Mouse (Mus musculus): ENCODE results near the gene Uvssa. TPM values are rescaled to one million over a fixed set of nuclear protein-coding genes. Genes with fewer than 3 reads are reported as not detected.

Uvssa gene
- total and polyA plus RNA-seq, 3 experiments, result 1.9 to 21.5 (median 7.5) TPM

DNA sequence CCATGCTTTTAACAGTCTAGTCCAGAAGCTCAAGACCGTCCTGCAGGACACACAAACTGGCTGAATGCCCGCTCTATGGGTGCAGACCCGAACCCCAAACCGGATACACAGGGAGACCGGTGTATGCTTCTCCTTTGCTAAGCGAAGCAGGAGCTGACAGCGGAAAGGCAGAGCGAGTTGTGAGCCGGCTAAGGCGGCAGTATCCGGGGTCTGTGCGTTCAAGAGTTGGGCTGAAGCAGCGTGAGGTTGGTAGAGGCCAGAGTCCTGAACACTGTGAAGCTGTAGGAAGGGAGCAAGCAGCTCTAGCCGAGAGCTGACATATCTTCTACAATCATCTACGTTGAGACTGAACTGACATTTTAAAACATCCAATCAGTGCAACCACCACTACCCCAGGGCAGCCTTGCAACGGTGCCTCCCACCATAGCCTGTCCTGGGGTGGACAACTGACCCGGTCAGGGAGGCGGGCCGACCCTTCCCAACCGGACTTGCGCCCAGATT, 498 bp upstream of the Uvssa start:
- ATAC-seq (ENCODE audit: extremely low read depth, insufficient number of reproducible peaks, low FRiP score, poor library complexity, severe bottlenecking) (no peak), DNase-seq (ENCODE audit: low spot score) (peak; percentile 12)
- Histone ChIP-seq H3K27me3 (ENCODE audit: insufficient read depth, low read length) (no peaks in the 10 kb centered on the region), H3K4me1 (ENCODE audit: insufficient read depth, low read depth, low read length) (peaks cover 14% of the 10 kb centered on the region), H3K9me3 (replicated peaks) (no peaks in the 10 kb centered on the region), H3K4me3 (ENCODE audit: low read depth, low read length) (peak overlapping the region; percentile 83), H3K36me3 (replicated peaks) (peaks cover 47% of the 10 kb centered on the region)
- TF ChIP-seq GATA1 (IDR thresholded peaks at IDR 0.05; ENCODE audit: borderline replicate concordance, low read length) (no peak), CTCF (IDR thresholded peaks at IDR 0.05; ENCODE audit: low read depth, low read length) (no peak), POLR2AphosphoS5 (IDR thresholded peaks at IDR 0.05; ENCODE audit: insufficient replicate concordance, low read depth, low read length) (no peak), TAL1 (conservative IDR thresholded peaks at IDR 0.05; ENCODE audit: low read depth, low read length) (no peak), GATA2 (IDR thresholded peaks at IDR 0.05; ENCODE audit: borderline replicate concordance, low read depth, low read length) (no peak)

DNA sequence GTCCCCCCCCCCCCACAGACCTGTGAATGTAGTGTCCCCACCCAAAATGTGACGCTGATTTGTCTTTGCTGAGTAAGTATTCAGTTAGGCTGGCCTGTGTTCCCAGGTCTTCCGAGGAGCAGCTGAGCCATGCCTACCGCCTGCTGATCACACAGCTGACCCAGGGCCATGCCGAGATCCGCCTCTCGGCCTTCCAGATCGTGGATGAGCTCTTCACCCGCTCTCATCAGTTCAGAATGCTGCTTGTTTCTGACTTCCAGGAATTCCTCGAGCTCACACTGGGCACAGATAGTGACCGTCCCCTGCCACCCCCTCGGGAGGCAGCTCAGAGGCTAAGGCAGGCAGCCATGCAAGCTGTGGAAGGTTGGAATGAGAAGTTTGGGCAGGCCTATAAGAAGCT, 9.2 kb downstream of the Uvssa start:
- Histone ChIP-seq H3K4me1 (ENCODE audit: insufficient read depth, low read depth, low read length) (no peaks in the 10 kb centered on the region), H3K4me3 (ENCODE audit: low read depth, low read length) (no peak overlapping the region), H3K27me3 (ENCODE audit: insufficient read depth, low read length) (no peaks in the 10 kb centered on the region), H3K36me3 (replicated peaks) (peaks cover 86% of the 10 kb centered on the region), H3K9me3 (replicated peaks) (no peaks in the 10 kb centered on the region)
- TF ChIP-seq POLR2AphosphoS5 (IDR thresholded peaks at IDR 0.05; ENCODE audit: insufficient replicate concordance, low read depth, low read length), result no peak
- no peak for TF ChIP-seq TAL1 (conservative IDR thresholded peaks at IDR 0.05; ENCODE audit: low read depth, low read length)
- TF ChIP-seq GATA2 (IDR thresholded peaks at IDR 0.05; ENCODE audit: borderline replicate concordance, low read depth, low read length), result no peak
- no peak for TF ChIP-seq CTCF (IDR thresholded peaks at IDR 0.05; ENCODE audit: low read depth, low read length)
- no peak for TF ChIP-seq GATA1 (IDR thresholded peaks at IDR 0.05; ENCODE audit: borderline replicate concordance, low read length)
- DNase-seq (ENCODE audit: low spot score) (no peak), ATAC-seq (ENCODE audit: extremely low read depth, insufficient number of reproducible peaks, low FRiP score, poor library complexity, severe bottlenecking) (no peak)

DNA sequence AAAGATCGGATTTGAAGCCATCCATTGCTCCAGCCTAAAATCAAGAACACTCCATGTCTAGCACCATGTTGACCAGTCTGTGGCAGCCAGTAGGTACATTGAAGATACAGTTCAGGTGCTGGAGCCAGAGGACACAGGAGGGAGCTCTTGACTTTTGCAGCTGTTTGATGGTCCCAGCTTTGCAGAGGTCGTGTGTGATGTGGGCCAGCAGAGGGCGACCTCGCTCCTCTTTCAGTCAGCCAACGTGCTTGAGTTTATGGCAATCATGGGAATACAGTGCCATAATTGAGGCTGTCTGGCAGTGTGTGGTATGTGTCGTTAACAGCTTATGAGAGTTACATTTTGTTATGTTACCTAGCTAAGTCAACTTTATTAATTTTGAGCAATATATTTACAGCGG, 15.5 kb downstream of the Uvssa start:
- TF ChIP-seq CTCF (IDR thresholded peaks at IDR 0.05; ENCODE audit: low read depth, low read length), result peak; percentile 89
- no peak for TF ChIP-seq GATA1 (IDR thresholded peaks at IDR 0.05; ENCODE audit: borderline replicate concordance, low read length)
- no peaks in the 10 kb centered on the region for H3K9me3 ChIP-seq (replicated peaks)
- H3K27me3 ChIP-seq (ENCODE audit: insufficient read depth, low read length), result no peaks in the 10 kb centered on the region
- peaks cover 5% of the 10 kb centered on the region; the same call in 1 of the 2 replicates for H3K4me1 ChIP-seq (ENCODE audit: insufficient read depth, low read depth, low read length)
- peak; percentile 49 for ATAC-seq (ENCODE audit: extremely low read depth, insufficient number of reproducible peaks, low FRiP score, poor library complexity, severe bottlenecking)
- H3K4me3 ChIP-seq (ENCODE audit: low read depth, low read length), result no peak overlapping the region
- peak; percentile 30 for DNase-seq (ENCODE audit: low spot score)
- H3K36me3 ChIP-seq (replicated peaks), result peaks cover 84% of the 10 kb centered on the region

GRCm38 (mm10) chr5:33395693-33396092, 17.3 kb downstream of the Uvssa start:
- DNase-seq (ENCODE audit: low spot score) (no peak), ATAC-seq (ENCODE audit: extremely low read depth, insufficient number of reproducible peaks, low FRiP score, poor library complexity, severe bottlenecking) (no peak)
- H3K27me3 ChIP-seq (ENCODE audit: insufficient read depth, low read length), result no peaks in the 10 kb centered on the region
- peaks cover 78% of the 10 kb centered on the region for H3K36me3 ChIP-seq (replicated peaks)
- peaks cover 5% of the 10 kb centered on the region; the same call in 1 of the 2 replicates for H3K4me1 ChIP-seq (ENCODE audit: insufficient read depth, low read depth, low read length)
- H3K9me3 ChIP-seq (replicated peaks), result no peaks in the 10 kb centered on the region
- TF ChIP-seq GATA1 (IDR thresholded peaks at IDR 0.05; ENCODE audit: borderline replicate concordance, low read length) (no peak), GATA2 (IDR thresholded peaks at IDR 0.05; ENCODE audit: borderline replicate concordance, low read depth, low read length) (no peak), CTCF (IDR thresholded peaks at IDR 0.05; ENCODE audit: low read depth, low read length) (no peak), POLR2AphosphoS5 (IDR thresholded peaks at IDR 0.05; ENCODE audit: insufficient replicate concordance, low read depth, low read length) (no peak), TAL1 (conservative IDR thresholded peaks at IDR 0.05; ENCODE audit: low read depth, low read length) (no peak)
- no peak overlapping the region for H3K4me3 ChIP-seq (ENCODE audit: low read depth, low read length)

GRCm38 (mm10) chr5:33396828-33397227, 18.5 kb downstream of the Uvssa start:
- H3K36me3 ChIP-seq (replicated peaks), result peaks cover 73% of the 10 kb centered on the region
- TF ChIP-seq GATA2 (IDR thresholded peaks at IDR 0.05; ENCODE audit: borderline replicate concordance, low read depth, low read length) (no peak), CTCF (IDR thresholded peaks at IDR 0.05; ENCODE audit: low read depth, low read length) (no peak), TAL1 (conservative IDR thresholded peaks at IDR 0.05; ENCODE audit: low read depth, low read length) (no peak), GATA1 (IDR thresholded peaks at IDR 0.05; ENCODE audit: borderline replicate concordance, low read length) (no peak), POLR2AphosphoS5 (IDR thresholded peaks at IDR 0.05; ENCODE audit: insufficient replicate concordance, low read depth, low read length) (no peak)
- ATAC-seq (ENCODE audit: extremely low read depth, insufficient number of reproducible peaks, low FRiP score, poor library complexity, severe bottlenecking), result no peak

DNA sequence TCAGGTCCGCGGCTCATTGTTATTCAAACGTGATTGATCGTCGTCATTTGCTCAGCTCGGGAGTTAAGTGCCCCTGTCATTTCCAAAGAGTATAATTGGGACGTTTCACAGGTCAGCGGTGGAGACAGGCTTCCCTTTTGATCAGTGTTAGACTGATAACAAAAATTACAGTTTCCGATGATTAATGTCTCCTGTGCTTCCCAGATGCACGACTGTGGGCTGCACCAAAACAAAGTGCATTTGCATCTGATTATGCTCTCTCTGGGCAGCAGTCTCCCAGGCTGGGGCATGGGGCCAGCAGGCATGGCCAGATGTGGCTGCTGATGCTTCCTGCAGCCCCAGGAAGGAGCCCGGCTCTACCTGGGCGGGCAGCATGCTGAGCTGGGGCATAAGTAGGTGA, 22.5 kb downstream of the Uvssa start:
- Histone ChIP-seq H3K36me3 (replicated peaks) (peaks cover 70% of the 10 kb centered on the region), H3K27me3 (ENCODE audit: insufficient read depth, low read length) (no peaks in the 10 kb centered on the region), H3K4me1 (ENCODE audit: insufficient read depth, low read depth, low read length) (peaks cover 5% of the 10 kb centered on the region; the same call in 1 of the 2 replicates), H3K9me3 (replicated peaks) (no peaks in the 10 kb centered on the region), H3K4me3 (ENCODE audit: low read depth, low read length) (no peak overlapping the region)
- no peak for TF ChIP-seq POLR2AphosphoS5 (IDR thresholded peaks at IDR 0.05; ENCODE audit: insufficient replicate concordance, low read depth, low read length)
- no peak for TF ChIP-seq TAL1 (conservative IDR thresholded peaks at IDR 0.05; ENCODE audit: low read depth, low read length)
- no peak for TF ChIP-seq GATA1 (IDR thresholded peaks at IDR 0.05; ENCODE audit: borderline replicate concordance, low read length)
- no peak for TF ChIP-seq GATA2 (IDR thresholded peaks at IDR 0.05; ENCODE audit: borderline replicate concordance, low read depth, low read length)
- no peak for TF ChIP-seq CTCF (IDR thresholded peaks at IDR 0.05; ENCODE audit: low read depth, low read length)
- ATAC-seq (ENCODE audit: extremely low read depth, insufficient number of reproducible peaks, low FRiP score, poor library complexity, severe bottlenecking) (no peak), DNase-seq (ENCODE audit: low spot score) (no peak)

More at GRCm38 (mm10) chr5:33396828-33397227, 18.5 kb downstream of the Uvssa start:
- Histone ChIP-seq H3K27me3 (ENCODE audit: insufficient read depth, low read length) (no peaks in the 10 kb centered on the region), H3K9me3 (replicated peaks) (no peaks in the 10 kb centered on the region), H3K4me3 (ENCODE audit: low read depth, low read length) (no peak overlapping the region), H3K4me1 (ENCODE audit: insufficient read depth, low read depth, low read length) (peaks cover 5% of the 10 kb centered on the region; the same call in 1 of the 2 replicates)
- DNase-seq (ENCODE audit: low spot score), result no peak
